ENCODE assay signal across 20 mouse cellular contexts in the genomic region with DNA sequence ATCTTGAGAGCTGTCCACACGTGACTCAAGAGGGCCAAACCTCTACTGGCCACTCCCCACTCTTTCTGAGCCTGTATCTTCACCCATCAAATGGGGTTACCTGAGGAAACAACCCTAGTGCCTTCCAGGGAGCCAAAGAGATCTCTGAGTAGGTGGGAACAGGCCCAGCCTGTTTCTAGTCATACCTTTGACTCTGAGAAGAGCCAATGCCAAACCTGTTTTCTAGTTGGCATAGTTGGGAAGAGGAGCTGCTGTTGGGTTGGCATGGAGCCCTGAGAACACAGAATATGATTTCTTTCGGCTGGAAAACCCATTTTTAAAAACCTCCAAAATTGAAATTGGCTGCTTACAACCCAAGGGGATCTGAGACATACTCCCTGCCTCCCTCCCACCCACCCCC.
DNase-seq lines count a peak whose midpoint lies in the region; ATAC-seq lines count a peak whose summit lies in the region.
"Had no signal": no experiment of that assay in that cellular context is flagged by ENCODE, and none has a peak within 500 bp of the region (broad histone marks: within the 10 kb centered on the region; RNA-seq: fewer than 3 reads in every experiment).

No protein-coding gene starts in this region.

- no peak overlapping the region for H3K4me3 ChIP-seq in forebrain, embryonic 16.5 days (replicated peaks; ENCODE audit: low read length)
- no peak overlapping the region for H3K4me3 ChIP-seq in forebrain, embryonic 13.5 days
- no peak overlapping the region for H3K4me3 ChIP-seq in midbrain, embryonic 11.5 days (ENCODE audit: low read depth, low read length)
- H3K4me3 ChIP-seq in midbrain, embryonic 14.5 days (replicated peaks; ENCODE audit: low read depth, low read length): no peak overlapping the region
- H3K4me3 ChIP-seq: heart, embryonic 12.5 days; hindbrain, embryonic 12.5 days; layer of hippocampus, adult 2 months; midbrain, embryonic 12.5 days; neural tube, embryonic 12.5 days had no signal

- H3K27me3 ChIP-seq in forebrain, embryonic 16.5 days (replicated peaks; ENCODE audit: control insufficient read depth, insufficient read depth, low read length): no peaks in the 10 kb centered on the region
- H3K27me3 ChIP-seq in forebrain, embryonic 13.5 days: no peaks in the 10 kb centered on the region
- H3K27me3 ChIP-seq in midbrain, embryonic 11.5 days (ENCODE audit: control insufficient read depth, insufficient read depth, low read length): no peaks in the 10 kb centered on the region
- H3K27me3 ChIP-seq in midbrain, embryonic 14.5 days (ENCODE audit: control insufficient read depth, insufficient read depth, low read length): no peaks in the 10 kb centered on the region
- H3K27me3 ChIP-seq: heart, embryonic 12.5 days; hindbrain, embryonic 12.5 days; midbrain, embryonic 12.5 days; neural tube, embryonic 12.5 days had no signal

- H3K4me2 ChIP-seq in forebrain, embryonic 16.5 days (ENCODE audit: low read length): no peak overlapping the region
- no peak overlapping the region for H3K4me2 ChIP-seq in forebrain, embryonic 13.5 days
- H3K4me2 ChIP-seq in midbrain, embryonic 11.5 days: no peak overlapping the region
- H3K4me2 ChIP-seq in midbrain, embryonic 14.5 days (ENCODE audit: low read length): no peak overlapping the region
- H3K4me2 ChIP-seq: heart, embryonic 12.5 days; hindbrain, embryonic 12.5 days; midbrain, embryonic 12.5 days; neural tube, embryonic 12.5 days had no signal

- H3K27ac ChIP-seq in forebrain, embryonic 16.5 days (ENCODE audit: low read length): no peak overlapping the region
- H3K27ac ChIP-seq in forebrain, embryonic 13.5 days: no peak overlapping the region
- H3K27ac ChIP-seq in midbrain, embryonic 11.5 days (ENCODE audit: low read depth, low read length): no peak overlapping the region
- no peak overlapping the region for H3K27ac ChIP-seq in midbrain, embryonic 14.5 days (replicated peaks; ENCODE audit: low read depth, low read length)
- H3K27ac ChIP-seq: hindbrain, embryonic 12.5 days; liver, embryonic 14.5 days; midbrain, embryonic 12.5 days; neural tube, embryonic 12.5 days; stomach, postnatal 0 days had no signal

- peaks cover 20% of the 10 kb centered on the region for H3K4me1 ChIP-seq in forebrain, embryonic 16.5 days (replicated peaks; ENCODE audit: control insufficient read depth, insufficient read depth, low read length)
- peaks cover 26% of the 10 kb centered on the region for H3K4me1 ChIP-seq in forebrain, embryonic 13.5 days
- no peaks in the 10 kb centered on the region for H3K4me1 ChIP-seq in midbrain, embryonic 11.5 days (ENCODE audit: control insufficient read depth, insufficient read depth, low read length)
- no peaks in the 10 kb centered on the region for H3K4me1 ChIP-seq in midbrain, embryonic 14.5 days (ENCODE audit: control insufficient read depth, insufficient read depth, low read length)
- H3K4me1 ChIP-seq: neural tube, embryonic 12.5 days had no signal

- DNase-seq in midbrain, embryonic 11.5 days (ENCODE audit: low spot score, missing footprints): peak; percentile 49
- DNase-seq in midbrain, embryonic 14.5 days: no peak
- DNase-seq in fat pad, adult 2 months (ENCODE audit: extremely low read depth, low read depth, low spot score): peak; percentile 79
- peak; percentile 21 for DNase-seq in right cerebral cortex, postnatal 14 days
- no peak for DNase-seq in heart, adult 8-10 months (ENCODE audit: low spot score)
- DNase-seq: cerebellum, adult 9-11 months; gastrocnemius, postnatal 14 days; heart, postnatal 14 days; kidney, adult 18-20 months; kidney, postnatal 10 days; thymus, postnatal 14 days had no signal

- no peak overlapping the region for H3K9ac ChIP-seq in forebrain, embryonic 16.5 days (replicated peaks; ENCODE audit: low read depth, low read length)
- H3K9ac ChIP-seq in forebrain, embryonic 13.5 days: no peak overlapping the region
- H3K9ac ChIP-seq in midbrain, embryonic 11.5 days (ENCODE audit: low read length): no peak overlapping the region
- no peak overlapping the region for H3K9ac ChIP-seq in midbrain, embryonic 14.5 days (replicated peaks; ENCODE audit: low read length)
- H3K9ac ChIP-seq: heart, embryonic 12.5 days; hindbrain, embryonic 12.5 days; liver, embryonic 14.5 days; midbrain, embryonic 12.5 days; neural tube, embryonic 12.5 days had no signal

- no peaks in the 10 kb centered on the region for H3K9me3 ChIP-seq in forebrain, embryonic 16.5 days (ENCODE audit: control insufficient read depth, low read length)
- no peaks in the 10 kb centered on the region for H3K9me3 ChIP-seq in forebrain, embryonic 13.5 days (replicated peaks)
- H3K9me3 ChIP-seq in midbrain, embryonic 11.5 days (ENCODE audit: control insufficient read depth, low read length): no peaks in the 10 kb centered on the region
- no peaks in the 10 kb centered on the region for H3K9me3 ChIP-seq in midbrain, embryonic 14.5 days (ENCODE audit: control insufficient read depth, low read length)
- H3K9me3 ChIP-seq: heart, embryonic 12.5 days; hindbrain, embryonic 12.5 days; midbrain, embryonic 12.5 days; neural tube, embryonic 12.5 days had no signal

- peak; percentile 30; the same call in 1 of the 2 replicates for ATAC-seq in forebrain, embryonic 16.5 days
- no peak for ATAC-seq in forebrain, embryonic 13.5 days
- no peak for ATAC-seq in midbrain, embryonic 11.5 days (ENCODE audit: low FRiP score)
- no peak for ATAC-seq in midbrain, embryonic 14.5 days (ENCODE audit: low FRiP score, low TSS enrichment)

- H3K36me3 ChIP-seq in forebrain, embryonic 16.5 days (ENCODE audit: control insufficient read depth, insufficient read depth): no peaks in the 10 kb centered on the region
- H3K36me3 ChIP-seq in forebrain, embryonic 13.5 days (ENCODE audit: poor library complexity, severe bottlenecking): no peaks in the 10 kb centered on the region
- no peaks in the 10 kb centered on the region for H3K36me3 ChIP-seq in midbrain, embryonic 11.5 days (ENCODE audit: control insufficient read depth, insufficient read depth, low read length)
- H3K36me3 ChIP-seq in midbrain, embryonic 14.5 days (ENCODE audit: control insufficient read depth, insufficient read depth, low read length): no peaks in the 10 kb centered on the region
- H3K36me3 ChIP-seq: heart, embryonic 12.5 days; hindbrain, embryonic 12.5 days; midbrain, embryonic 12.5 days; neural tube, embryonic 12.5 days had no signal

- WGBS in forebrain, embryonic 16.5 days: 67% methylated on average over 2 of the region's 2 CpGs
- 79% methylated on average over 2 of the region's 2 CpGs for WGBS in forebrain, embryonic 13.5 days
- whole genome bisulfite sequencing in midbrain, embryonic 11.5 days: 77% methylated on average over 2 of the region's 2 CpGs
- 86% methylated on average over 2 of the region's 2 CpGs for WGBS in midbrain, embryonic 14.5 days

Comparison
In these comparisons a context has a peak if more than half of its experiments do, and no peak if none do; other contexts are left out.
1. DNase-seq: peak in midbrain, embryonic 11.5 days (single experiment), fat pad, adult 2 months (single experiment) and right cerebral cortex, postnatal 14 days (single experiment); none in midbrain, embryonic 14.5 days (single experiment) and heart, adult 8-10 months (single experiment).